Mouse (Mus musculus) CH12.LX (cell line): ENCODE data around the gene Chd4. TPM values are rescaled to one million over a fixed set of nuclear protein-coding genes. Genes with fewer than 3 reads are reported as not detected.

ENCODE experiments used
- DNase-seq: peaks from one replicate; pipeline ENCODE4 v3.0.0-alpha.2; 2013; ENCODE audit errors: extremely low read depth
- H3K27ac ChIP-seq: 2 replicates; pipeline ENCODE4 v1.5.1; 2012; ENCODE audit warnings: low read depth, mild to moderate bottlenecking, control low read depth, moderate library complexity; ENCODE audit not compliant: insufficient read depth
- H3K27me3 ChIP-seq: replicated peaks from 2 replicates; pipeline ENCODE3; 2012; ENCODE audit warnings: inconsistent platforms
- H3K36me3 ChIP-seq, 2 experiments: replicated peaks in 1 of 2; 2 replicates each; pipeline versions ENCODE3 to v1.6.1; 2012; ENCODE audit warnings: inconsistent platforms in 1 of 2, low read length in 1 of 2, mild to moderate bottlenecking in 1 of 2, mixed read lengths in 1 of 2, moderate library complexity in 1 of 2; ENCODE audit not compliant: control insufficient read depth in 1 of 2, insufficient read depth in 1 of 2
- H3K4me1 ChIP-seq, 2 experiments: 2 replicates each; pipeline ENCODE4 v1.6.1; 2012; ENCODE audit warnings: inconsistent platforms in 1 of 2, moderate library complexity in 1 of 2; ENCODE audit not compliant: insufficient read depth in 2 of 2, control insufficient read depth in 1 of 2
- H3K4me2 ChIP-seq: 2 replicates; pipeline ENCODE4 v1.6.1; 2012; ENCODE audit warnings: low read depth, mild to moderate bottlenecking, control low read depth; ENCODE audit not compliant: poor library complexity, insufficient read depth, severe bottlenecking
- H3K4me3 ChIP-seq, 3 experiments: fragments of 150-350 bp in 1 of 3; sonication (generic) in 1 of 3; replicated peaks in 1 of 3; 2 replicates each; pipeline versions ENCODE3 to v1.5.1; 2011 to 2012; ENCODE audit warnings: low read depth in 2 of 3, low read length in 2 of 3, mild to moderate bottlenecking in 2 of 3, moderate library complexity in 2 of 3, control low read depth in 1 of 3, improper control_type of control experiment in 1 of 3, inconsistent platforms in 1 of 3, mixed read lengths in 1 of 3; ENCODE audit not compliant: poor library complexity in 1 of 3
- H3K79me2 ChIP-seq: replicated peaks from 2 replicates; pipeline ENCODE4 v1.6.1; 2012; ENCODE audit warnings: mild to moderate bottlenecking, moderate library complexity; ENCODE audit not compliant: control insufficient read depth, poor library complexity, insufficient read depth, severe bottlenecking; ENCODE audit errors: extremely low read depth
- H3K9ac ChIP-seq: 2 replicates; pipeline ENCODE4 v1.6.1; 2012; ENCODE audit warnings: low read depth, mild to moderate bottlenecking, control low read depth, moderate library complexity; ENCODE audit not compliant: insufficient read depth
- H3K9me3 ChIP-seq: replicated peaks from 2 replicates; pipeline ENCODE3; 2012; ENCODE audit warnings: low read length, inconsistent platforms, mixed read lengths
- BHLHE40 ChIP-seq: IDR thresholded peaks from 2 replicates; pipeline ENCODE4 v1.6.1; 2011; ENCODE audit warnings: mild to moderate bottlenecking, low read depth, low read length, improper control_type of control experiment
- CHD1 ChIP-seq: IDR thresholded peaks from 2 replicates; pipeline ENCODE4 v1.6.1; 2012; ENCODE audit warnings: low read depth, low read length, improper control_type of control experiment, inconsistent platforms
- ELF1 ChIP-seq: IDR thresholded peaks from 2 replicates; pipeline ENCODE4 v1.6.1; 2014; ENCODE audit warnings: low read depth, mild to moderate bottlenecking, inconsistent platforms, low read length, improper control_type of control experiment
- EP300 ChIP-seq: IDR thresholded peaks from 2 replicates; pipeline ENCODE4 v1.6.1; 2011; ENCODE audit warnings: low read length, improper control_type of control experiment
- GABPA ChIP-seq: IDR thresholded peaks from 2 replicates; pipeline ENCODE4 v1.6.1; 2012; ENCODE audit warnings: low read depth, low read length, improper control_type of control experiment, inconsistent platforms; ENCODE audit not compliant: insufficient replicate concordance
- HCFC1 ChIP-seq: IDR thresholded peaks from 2 replicates; pipeline ENCODE4 v1.6.1; 2012; ENCODE audit warnings: low read depth, mild to moderate bottlenecking, inconsistent platforms, low read length, improper control_type of control experiment
- MAFK ChIP-seq: IDR thresholded peaks from 2 replicates; pipeline ENCODE4 v1.6.1; 2011; ENCODE audit warnings: low read length, improper control_type of control experiment; ENCODE audit not compliant: insufficient replicate concordance
- MAZ ChIP-seq: IDR thresholded peaks from 2 replicates; pipeline ENCODE4 v1.6.1; 2012; ENCODE audit warnings: low read depth, mild to moderate bottlenecking, inconsistent platforms, low read length, improper control_type of control experiment, moderate library complexity
- NELFE ChIP-seq: IDR thresholded peaks from 2 replicates; pipeline ENCODE4 v1.6.1; 2011; ENCODE audit warnings: low read depth, low read length, improper control_type of control experiment
- POLR2AphosphoS2 ChIP-seq: IDR thresholded peaks from 2 replicates; pipeline ENCODE4 v1.6.1; 2011; ENCODE audit warnings: low read depth, low read length, improper control_type of control experiment
- RCOR1 ChIP-seq: conservative IDR thresholded peaks from 2 replicates; pipeline ENCODE4 v1.6.1; 2012; ENCODE audit warnings: low read depth, mild to moderate bottlenecking, inconsistent platforms, low read length, improper control_type of control experiment
- SMC3 ChIP-seq: IDR thresholded peaks from 2 replicates; pipeline ENCODE4 v1.6.1; 2011; ENCODE audit warnings: low read depth, low read length, improper control_type of control experiment
- USF1 ChIP-seq: IDR thresholded peaks from 2 replicates; pipeline ENCODE4 v1.6.1; 2014; ENCODE audit warnings: low read depth, mild to moderate bottlenecking, inconsistent platforms, low read length, improper control_type of control experiment
- USF2 ChIP-seq: conservative IDR thresholded peaks from 2 replicates; pipeline ENCODE4 v1.6.1; 2011; ENCODE audit warnings: low read depth, low read length, improper control_type of control experiment
- ZC3H11A ChIP-seq: IDR thresholded peaks from 2 replicates; pipeline ENCODE4 v1.6.1; 2012; ENCODE audit warnings: low read depth, mild to moderate bottlenecking, inconsistent platforms, low read length, improper control_type of control experiment
- ZMIZ1 ChIP-seq: IDR thresholded peaks from 2 replicates; pipeline ENCODE4 v1.6.1; 2012; ENCODE audit warnings: low read depth, mild to moderate bottlenecking, inconsistent platforms, low read length, improper control_type of control experiment
- dilution Hi-C: fragments of 300-500 bp; cut with MboI; formaldehyde crosslinking; loops from 2 replicates; pipeline ENCODE4 v1.14.3; 2020; ENCODE audit warnings: low sequenced_read_pairs; ENCODE audit not compliant: extremely low pct_unique_long_range_greater_than_20kb, extremely low pct_ligation_motif_present
- in situ Hi-C: fragments of 300-500 bp; cut with MboI; formaldehyde crosslinking; loops from 3 replicates; pipeline ENCODE4 v1.14.3; 2019; ENCODE audit warnings: low sequenced_read_pairs, low pct_ligation_motif_present, low pct_unique_long_range_greater_than_20kb, mixed read lengths
- polyA plus RNA-seq: library from polyadenylated mRNA; unstranded; fragments of >175 nt; gene quantifications from 2 replicates; pipeline ENCODE4 v1.2.1, GENCODE M21; 2012; ENCODE audit warnings: low read depth; ENCODE audit not compliant: insufficient read length
- total RNA-seq, 2 experiments: library from RNA; depleted of rRNA; stranded (reverse); fragments of 300-350 nt in 1 of 2; fragments of >200 nt in 1 of 2; gene quantifications; 2 replicates each; pipeline ENCODE4 v1.2.3; 2012 to 2014

Gene Chd4
- total and polyA plus RNA-seq, 3 experiments: 72.7 to 200 (median 165) TPM

- Histone ChIP-seq H3K36me3 (peaks cover 56 to 76% of the 10 kb centered on the region in 2 experiments), H3K4me1 (peaks cover 9 to 34% of the 10 kb centered on the region in 2 experiments), H3K27ac (no peak overlapping the region), H3K9me3 (no peaks in the 10 kb centered on the region), H3K4me3 (no peak overlapping the region), H3K27me3 (no peaks in the 10 kb centered on the region), H3K9ac (no peak overlapping the region), H3K79me2 (peaks cover 18% of the 10 kb centered on the region), H3K4me2 (no peak overlapping the region)
- no peak for DNase-seq
- in situ Hi-C loops (no loop called here), dilution Hi-C loops (no loop called here)
- TF ChIP-seq USF2 (no peak), MAFK (no peak), EP300 (no peak), ELF1 (no peak), POLR2AphosphoS2 (no peak), USF1 (no peak), GABPA (no peak), BHLHE40 (no peak), ZMIZ1 (no peak), RCOR1 (no peak), NELFE (no peak), CHD1 (no peak), HCFC1 (no peak), MAZ (no peak)
Measured at GRCm38 (mm10) chr6:125143128-125143527, 47.3 kb downstream of the Chd4 start.

- Histone ChIP-seq H3K4me3 (no peak overlapping the region), H3K27ac (peak overlapping the region; percentile 42; the same call in 1 of the 2 replicates), H3K9me3 (no peaks in the 10 kb centered on the region), H3K9ac (no peak overlapping the region), H3K4me2 (no peak overlapping the region), H3K36me3 (peaks cover 53 to 76% of the 10 kb centered on the region in 2 experiments), H3K27me3 (no peaks in the 10 kb centered on the region), H3K4me1 (peaks cover 9 to 41% of the 10 kb centered on the region in 2 experiments), H3K79me2 (peaks cover 18% of the 10 kb centered on the region)
- dilution Hi-C loops: no loop called here
- in situ Hi-C loops: no loop called here
- TF ChIP-seq SMC3: no peak
- no peak for TF ChIP-seq ZC3H11A
- no peak for TF ChIP-seq POLR2AphosphoS2
- DNase-seq: no peak
Measured at GRCm38 (mm10) chr6:125143904-125144303, 48.1 kb downstream of the Chd4 start.
